Mouse (Mus musculus): ENCODE data around the gene Vps53. TPM values are rescaled to one million over a fixed set of nuclear protein-coding genes. Genes with fewer than 3 reads are reported as not detected.
"Not testable (repeated sequence)": the region's sequence is repeated elsewhere in the genome, so short reads cannot be mapped to it uniquely, and the experiment has no call there.

Gene Vps53
- total RNA-seq, 2 experiments from 2014 or later = 38.4 to 46.8 TPM

DNA sequence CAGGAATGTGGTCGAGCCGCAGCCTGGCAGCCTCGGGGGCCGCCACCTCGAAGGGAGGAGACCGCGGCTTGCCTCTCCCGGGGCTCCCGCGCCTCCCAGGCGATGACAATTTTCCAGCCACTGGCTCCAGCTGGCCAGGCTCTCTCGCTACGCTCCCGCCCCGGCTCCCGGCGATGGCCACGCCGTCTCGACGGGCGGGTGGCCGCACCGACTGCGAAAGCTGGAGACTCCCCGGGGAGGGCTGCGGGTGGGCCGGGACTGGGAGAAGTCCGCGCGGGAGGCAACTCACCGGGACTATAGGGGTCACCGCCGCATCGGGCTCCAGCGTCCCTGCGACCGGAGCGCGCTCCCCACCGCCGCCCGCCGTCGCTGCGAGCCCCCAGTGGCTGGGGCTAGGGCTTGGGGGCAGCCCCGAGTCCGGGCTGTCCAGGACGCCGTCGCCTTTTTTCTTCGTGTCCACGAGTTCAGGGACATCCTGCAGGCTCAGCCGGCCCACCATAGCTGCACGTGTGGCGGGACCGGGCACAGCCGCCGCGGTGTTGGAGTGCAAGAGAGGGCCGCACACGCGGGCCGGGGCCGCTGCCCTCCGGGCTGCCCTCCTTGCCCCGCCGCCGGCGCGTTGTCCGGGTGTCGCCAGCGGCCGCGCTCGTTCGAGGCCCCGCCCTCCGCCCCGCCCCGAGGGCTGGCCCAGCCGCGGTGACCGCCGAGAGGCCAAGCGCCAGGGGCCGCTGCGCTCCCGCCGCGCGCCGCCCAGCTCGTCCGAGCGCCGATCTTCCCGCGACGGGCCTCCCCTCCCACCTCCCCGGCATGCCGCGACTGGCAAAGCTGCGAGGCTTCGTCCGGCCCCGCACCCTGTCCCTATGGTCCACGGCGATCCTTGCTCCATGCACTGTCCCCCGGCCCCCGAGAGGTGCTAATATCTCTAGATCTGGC lies 152.0 kb downstream of the Vps53 start, which contains the start of gene Rflnb:
Gene Rflnb (minus strand): TSS at position 644 of the 933 bp plus-strand sequence.
- ATAC-seq (replicated peaks; ENCODE audit: poor library complexity, severe bottlenecking) = peak; percentile 74

- ATAC-seq (replicated peaks; ENCODE audit: poor library complexity, severe bottlenecking) = no peak
These were observed 152.8 kb downstream of the Vps53 start for GRCm38 (mm10) chr11:76026527-76027138.

- peak; percentile 63 for ATAC-seq (replicated peaks; ENCODE audit: poor library complexity, severe bottlenecking)
These were observed 154.3 kb downstream of the Vps53 start for GRCm38 (mm10) chr11:76025080-76025583.

DNA sequence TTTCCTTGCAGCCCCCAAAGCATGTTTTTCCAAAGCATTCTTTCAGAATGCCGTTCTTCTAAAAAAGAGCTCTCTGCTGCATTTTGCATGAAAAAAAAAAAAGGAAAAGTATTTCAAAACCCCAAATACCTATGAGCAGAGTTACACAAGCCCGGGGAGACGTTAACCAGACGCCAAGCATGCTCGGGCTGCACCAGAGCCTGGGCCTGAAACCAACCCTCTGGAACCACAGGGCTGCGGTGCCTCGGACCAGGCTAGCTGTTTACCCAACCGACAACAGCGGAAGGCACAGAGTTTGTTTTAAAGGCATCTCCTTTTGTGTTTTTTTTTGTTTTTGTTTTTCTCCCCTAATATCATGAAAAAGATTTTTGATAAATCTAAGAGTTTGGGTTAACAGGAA lies 158.5 kb downstream of the Vps53 start:
- peak; percentile 55; the same call in 1 of the 2 replicates for ATAC-seq (replicated peaks; ENCODE audit: poor library complexity, severe bottlenecking)

GRCm38 (mm10) chr11:76019879-76020278 lies 159.6 kb downstream of the Vps53 start:
- no peak for ATAC-seq (replicated peaks; ENCODE audit: poor library complexity, severe bottlenecking)

DNA sequence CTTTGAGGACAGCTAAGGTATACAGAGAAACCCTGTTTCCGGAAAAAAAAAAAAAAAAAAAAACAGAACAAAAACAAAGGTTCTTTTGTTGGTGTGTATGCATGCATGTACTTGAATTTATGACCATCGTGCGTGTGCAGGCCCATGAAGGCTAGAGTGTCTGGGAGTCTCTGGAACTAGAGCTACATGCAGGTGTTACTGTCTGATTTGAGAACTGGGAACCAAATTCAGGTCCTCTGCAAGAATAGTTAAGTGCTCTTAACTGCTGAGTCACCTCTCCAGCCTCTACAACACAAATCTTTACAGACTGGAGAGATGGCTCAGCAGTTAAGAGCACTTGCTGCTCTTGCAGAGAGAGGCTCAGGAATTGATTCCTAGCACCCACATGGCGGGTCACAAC lies 163.6 kb downstream of the Vps53 start:
- ATAC-seq (replicated peaks; ENCODE audit: poor library complexity, severe bottlenecking) = no peak

- ATAC-seq (replicated peaks; ENCODE audit: poor library complexity, severe bottlenecking) = no peak
These were observed 164.2 kb downstream of the Vps53 start for GRCm38 (mm10) chr11:76015251-76015650.

- ATAC-seq (replicated peaks; ENCODE audit: poor library complexity, severe bottlenecking) = no peak
These were observed 168.4 kb downstream of the Vps53 start for GRCm38 (mm10) chr11:76010838-76011624.

DNA sequence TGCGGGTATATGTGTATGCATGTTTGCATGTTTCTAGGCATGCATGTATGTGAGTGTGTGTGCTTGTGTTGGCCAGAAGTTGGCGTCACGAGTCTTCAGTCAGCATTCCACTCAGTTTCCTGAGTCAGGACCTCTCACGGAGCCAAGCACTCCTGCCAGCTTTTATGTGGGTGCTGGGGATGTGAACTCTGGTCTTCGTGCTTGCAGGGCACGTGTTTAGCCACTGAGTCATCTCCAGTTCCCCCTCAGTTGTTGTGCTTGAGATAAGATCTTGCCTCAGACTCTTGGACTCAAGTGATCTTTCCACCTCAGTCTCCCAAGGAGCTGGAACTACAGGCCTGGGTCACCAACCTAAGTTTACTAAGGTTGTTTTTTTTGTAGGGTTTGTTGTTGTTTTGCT lies 170.3 kb downstream of the Vps53 start:
- no peak for ATAC-seq (replicated peaks; ENCODE audit: poor library complexity, severe bottlenecking)

- ATAC-seq (replicated peaks; ENCODE audit: poor library complexity, severe bottlenecking) = no peak
These were observed 171.3 kb downstream of the Vps53 start for GRCm38 (mm10) chr11:76008162-76008561.

DNA sequence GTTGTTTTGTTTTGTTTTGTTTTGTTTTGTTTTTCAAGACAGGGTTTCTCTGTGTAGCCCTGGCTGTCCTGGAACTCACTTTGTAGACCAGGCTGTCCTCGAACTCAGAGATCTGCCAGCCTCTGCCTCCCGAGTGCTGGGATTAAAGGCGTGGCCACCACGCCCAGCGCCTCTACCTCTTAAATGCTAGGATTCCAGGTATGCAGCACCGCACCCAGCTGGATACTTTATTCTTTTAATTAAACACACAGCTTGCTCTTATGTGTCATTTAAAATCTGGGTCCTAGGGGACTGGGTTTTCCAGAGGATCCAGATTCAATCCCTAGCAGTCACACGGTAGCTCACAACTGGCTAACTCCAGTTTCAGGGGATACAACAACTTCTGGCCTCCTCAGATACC lies 175.2 kb downstream of the Vps53 start:
- not testable (repeated sequence) for ATAC-seq (replicated peaks; ENCODE audit: poor library complexity, severe bottlenecking)

- peak; percentile 9; the same call in 1 of the 2 replicates for ATAC-seq (replicated peaks; ENCODE audit: poor library complexity, severe bottlenecking)
These were observed 178.1 kb downstream of the Vps53 start for GRCm38 (mm10) chr11:76001237-76001878.

GRCm38 (mm10) chr11:76000701-76001100 lies 178.7 kb downstream of the Vps53 start:
- ATAC-seq (replicated peaks; ENCODE audit: poor library complexity, severe bottlenecking) = no peak

DNA sequence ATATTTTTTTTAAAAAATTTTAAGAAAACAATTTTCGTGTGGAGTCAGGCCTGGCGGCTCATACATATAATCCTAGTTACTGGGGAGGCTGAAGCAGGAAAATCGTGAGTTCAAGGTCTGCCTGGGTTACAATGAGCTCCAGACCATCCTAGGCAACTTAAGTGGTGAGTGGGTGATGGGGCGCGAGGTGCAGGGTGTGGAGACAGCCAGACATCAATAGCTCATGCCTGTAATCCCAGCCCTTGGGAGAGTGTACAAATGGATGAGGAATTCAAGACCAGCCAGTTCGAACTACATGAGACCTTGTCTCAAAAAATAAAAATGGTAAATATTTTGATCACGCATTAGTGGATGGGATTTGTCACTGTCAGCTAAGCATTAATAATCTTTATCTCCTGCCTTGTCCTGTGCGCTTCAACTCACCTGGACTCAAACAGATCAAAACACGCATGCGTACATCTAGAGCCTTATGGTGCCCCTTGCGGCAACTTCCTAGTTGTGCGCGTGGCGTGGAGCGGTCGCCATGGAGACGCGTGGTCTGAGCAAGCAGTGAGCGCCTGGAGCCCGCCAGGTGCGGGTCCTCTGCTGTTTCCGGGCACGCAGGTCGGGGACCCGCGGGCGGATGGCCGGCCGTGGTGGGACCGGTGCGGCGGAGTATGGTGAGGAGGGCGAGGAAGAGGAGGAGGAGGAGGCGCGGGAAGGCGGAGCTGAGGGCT lies 179.8 kb downstream of the Vps53 start, which contains the start of gene 1700016K19Rik:
Gene 1700016K19Rik (plus strand): TSS at position 473 of the 716 bp plus-strand sequence.
- peak; percentile 95 for ATAC-seq (replicated peaks; ENCODE audit: poor library complexity, severe bottlenecking)

Other genes starting within 250 kb of the Vps53 start
- 0.28 TPM in 1 of 2 replicates, not detected in the other for gene Rph3al, start 241.2 kb downstream of the Vps53 start, total RNA-seq (2014; fragmentation: Nextera tagmentation)
- not detected in 2 replicates for gene Rph3al, start 241.2 kb downstream of the Vps53 start, total RNA-seq (2017)
- not detected in 2 replicates for gene 1700016K19Rik, start 179.7 kb downstream of the Vps53 start, total RNA-seq (2014; fragmentation: Nextera tagmentation)
- not detected in 2 replicates for gene 1700016K19Rik, start 179.7 kb downstream of the Vps53 start, total RNA-seq (2017)
- 8.1 and 14.5 TPM in 2 replicates for gene Rflnb, start 151.9 kb downstream of the Vps53 start, total RNA-seq (2014; fragmentation: Nextera tagmentation)
- 13.1 and 21.6 TPM in 2 replicates for gene Rflnb, start 151.9 kb downstream of the Vps53 start, total RNA-seq (2017)
- gene Fam57a, start within 50 bp of the Vps53 start, total RNA-seq (2014; fragmentation: Nextera tagmentation) = 1.2 and 5.6 TPM in 2 replicates
- gene Fam57a, start within 50 bp of the Vps53 start, total RNA-seq (2017) = 0.17 and 2.7 TPM in 2 replicates
- gene Dbil5, start 38.0 kb upstream of the Vps53 start, total RNA-seq (2014; fragmentation: Nextera tagmentation) = not detected in 2 replicates
- not detected in 2 replicates for gene Dbil5, start 38.0 kb upstream of the Vps53 start, total RNA-seq (2017)
- gene Gemin4, start 38.0 kb upstream of the Vps53 start, total RNA-seq (2014; fragmentation: Nextera tagmentation) = 21.6 and 21.9 TPM in 2 replicates
- 18.2 and 19.1 TPM in 2 replicates for gene Gemin4, start 38.0 kb upstream of the Vps53 start, total RNA-seq (2017)
- gene Mrm3, start 64.1 kb upstream of the Vps53 start, total RNA-seq (2014; fragmentation: Nextera tagmentation) = 19.7 and 26.3 TPM in 2 replicates
- gene Mrm3, start 64.1 kb upstream of the Vps53 start, total RNA-seq (2017) = 28.5 and 30.5 TPM in 2 replicates
- gene Glod4, start 64.1 kb upstream of the Vps53 start, total RNA-seq (2014; fragmentation: Nextera tagmentation) = 69.2 and 126 TPM in 2 replicates
- gene Glod4, start 64.1 kb upstream of the Vps53 start, total RNA-seq (2017) = 302 and 358 TPM in 2 replicates
- gene Nxn, start 219.5 kb upstream of the Vps53 start, total RNA-seq (2014; fragmentation: Nextera tagmentation) = 29.6 and 32.3 TPM in 2 replicates
- gene Nxn, start 219.5 kb upstream of the Vps53 start, total RNA-seq (2017) = 24.1 and 25.5 TPM in 2 replicates
- gene Timm22, start 227.3 kb upstream of the Vps53 start, total RNA-seq (2014; fragmentation: Nextera tagmentation) = 21.3 and 32.4 TPM in 2 replicates
- gene Timm22, start 227.3 kb upstream of the Vps53 start, total RNA-seq (2017) = 9.9 and 13.9 TPM in 2 replicates

Measured in granulocyte monocyte progenitor cell, adult 5-6 weeks (primary cell).